Mouse (Mus musculus) ovary, postnatal 10 days (tissue): ENCODE results near the gene Rgl1.

Experiments used
- DNase-seq: peaks from one replicate; pipeline ENCODE4 v3.0.0; 2022; ENCODE audit warnings: low spot score

Rgl1 gene

DNA sequence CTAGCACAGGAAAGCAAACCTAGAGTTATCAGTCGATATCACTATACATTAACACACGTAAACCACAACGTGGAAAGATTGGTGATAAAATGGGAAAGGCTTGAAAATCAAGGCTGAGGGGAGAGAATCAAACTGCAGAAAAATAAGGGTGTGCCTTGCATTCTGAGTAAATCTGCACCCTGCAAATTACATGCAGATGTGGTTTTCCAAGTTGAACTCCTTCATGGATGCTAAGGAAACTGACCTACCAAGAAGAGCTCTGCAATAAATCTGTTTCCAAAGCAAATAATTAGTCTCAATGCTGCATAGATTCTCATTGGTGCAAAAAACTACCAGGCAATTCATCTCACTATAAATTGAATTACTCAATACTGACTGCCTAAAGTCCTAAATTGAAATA, 178.7 kb downstream of the Rgl1 start:
- DNase-seq, result no peak

DNA sequence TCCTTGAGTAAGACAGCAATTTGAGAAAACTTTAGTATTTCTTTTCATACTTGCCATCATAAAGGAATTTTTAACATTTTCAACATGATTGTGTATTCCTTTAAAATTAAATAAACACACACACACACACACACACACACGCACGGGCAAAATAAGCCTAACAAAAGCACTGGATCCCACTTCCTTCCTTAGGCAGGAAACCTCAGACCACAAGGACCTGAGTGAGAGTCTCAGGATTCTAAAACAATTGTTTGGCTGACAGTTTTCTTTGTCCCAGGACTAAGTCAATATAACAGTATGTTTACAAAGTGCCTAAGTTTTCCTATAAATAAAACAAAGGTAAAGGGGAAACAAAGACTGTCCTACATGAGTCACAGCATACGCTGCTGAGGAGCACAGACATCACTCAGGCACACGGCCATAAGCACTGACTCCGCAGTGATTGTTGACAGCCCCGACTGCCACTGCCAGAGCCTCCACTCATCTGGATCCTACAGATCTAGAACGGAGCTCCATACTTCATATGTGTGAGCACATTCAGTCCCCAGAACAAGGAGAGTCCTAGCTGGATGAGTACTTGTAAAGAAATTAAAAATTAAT, 180.7 kb downstream of the Rgl1 start:
- DNase-seq, result no peak

DNA sequence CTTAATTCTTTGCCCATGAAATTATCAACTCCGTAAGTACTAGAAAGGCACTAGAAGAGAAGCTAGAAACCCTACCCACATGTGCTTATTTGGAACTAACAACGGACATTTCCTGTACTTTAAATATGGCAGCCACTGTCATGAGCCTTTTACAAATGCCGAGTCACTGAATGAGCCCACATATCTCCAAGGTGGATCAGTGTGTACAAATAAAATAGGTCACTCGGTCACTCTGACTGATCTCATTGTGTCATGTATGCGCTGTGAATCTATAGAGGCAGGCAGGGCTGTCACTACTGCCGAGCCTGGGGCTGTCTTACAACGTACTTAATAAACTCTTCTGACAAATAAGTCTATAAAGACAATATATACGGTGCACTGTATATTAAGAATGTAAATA, 181.2 kb downstream of the Rgl1 start:
- no peak for DNase-seq

DNA sequence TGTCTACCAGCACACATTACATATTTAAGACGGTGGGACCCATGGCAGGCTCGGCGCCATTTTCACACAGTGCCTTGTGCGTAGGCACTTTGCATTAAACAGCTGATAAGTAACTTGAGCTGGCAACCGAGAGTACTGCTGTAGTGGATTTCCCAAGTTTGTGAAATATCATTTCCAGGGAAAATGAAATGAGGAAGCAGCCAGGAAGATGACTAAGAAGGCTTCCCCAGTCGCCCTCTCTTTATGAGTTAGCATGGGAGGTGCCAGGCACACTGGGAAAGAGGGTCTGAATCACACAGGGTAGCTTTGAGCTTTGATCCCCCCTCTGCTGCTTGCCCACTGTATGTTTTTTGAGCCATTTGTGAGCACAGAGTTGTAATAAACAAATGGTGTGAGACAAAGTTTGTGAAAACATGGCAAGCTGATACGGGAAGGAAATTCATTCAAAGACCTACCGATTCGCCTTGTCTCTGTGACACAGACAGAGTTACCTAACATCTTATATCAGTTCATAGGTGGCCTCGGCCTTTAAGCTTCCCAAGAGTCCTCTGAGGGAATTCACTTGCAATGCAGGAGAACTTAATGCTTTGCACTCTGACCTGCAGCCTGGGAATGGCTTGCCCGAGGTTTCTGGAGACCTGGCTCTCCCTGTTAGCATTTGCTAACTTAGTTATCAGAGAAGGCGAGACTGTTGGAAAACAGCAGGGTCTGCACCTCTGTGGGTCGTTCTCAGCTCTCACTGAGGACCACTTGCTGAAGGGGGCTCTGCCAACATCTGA, 184.8 kb downstream of the Rgl1 start:
- DNase-seq, result no peak

DNA sequence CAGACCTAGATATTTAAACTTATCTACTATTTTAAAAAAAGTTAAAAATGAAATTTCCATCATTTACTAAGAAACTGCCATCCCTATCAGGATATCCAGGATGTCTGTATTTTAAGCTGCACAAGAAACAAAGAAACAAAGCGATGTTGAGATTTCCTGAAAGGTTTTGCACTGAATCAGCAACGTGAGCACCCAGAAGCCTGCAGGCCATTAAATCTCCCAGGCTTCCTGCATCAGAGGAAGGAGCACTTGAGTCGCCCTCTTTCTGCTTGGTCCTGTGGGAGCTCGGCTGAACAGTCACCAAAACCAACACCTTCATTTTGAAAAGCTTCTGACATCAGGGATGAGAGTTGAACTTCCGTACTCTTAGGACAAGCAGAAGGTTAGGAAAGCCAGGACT, 187.2 kb downstream of the Rgl1 start:
- DNase-seq, result no peak

DNA sequence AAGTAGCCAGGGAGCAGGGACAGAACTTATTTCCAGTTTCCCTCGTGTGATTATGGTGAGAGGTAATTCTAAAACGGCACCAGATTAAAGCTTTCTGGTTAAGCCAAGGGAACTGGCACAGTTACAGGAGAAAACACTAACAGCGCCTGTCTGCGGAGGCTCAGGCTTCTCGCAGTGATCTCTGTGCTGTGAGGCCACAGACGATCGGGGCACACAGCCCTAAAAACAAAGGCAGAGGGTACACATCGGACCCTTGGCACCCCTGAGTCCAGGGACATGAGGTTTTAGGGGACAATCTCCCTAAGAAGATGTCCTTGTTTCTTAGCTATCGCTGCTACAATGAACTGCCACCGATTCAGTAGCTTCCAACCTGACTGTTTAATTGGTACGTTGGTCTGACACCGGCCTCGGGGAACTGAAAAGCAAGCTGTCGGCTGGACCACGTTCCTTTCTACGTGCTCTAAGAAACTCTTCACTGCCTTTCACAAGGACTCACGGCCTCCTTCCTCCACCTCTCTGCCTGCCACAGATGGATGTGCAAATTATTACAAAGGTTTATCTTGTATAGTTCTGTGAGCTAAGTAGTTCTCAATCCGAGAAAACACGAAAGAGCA, 187.9 kb downstream of the Rgl1 start:
- DNase-seq, result no peak

DNA sequence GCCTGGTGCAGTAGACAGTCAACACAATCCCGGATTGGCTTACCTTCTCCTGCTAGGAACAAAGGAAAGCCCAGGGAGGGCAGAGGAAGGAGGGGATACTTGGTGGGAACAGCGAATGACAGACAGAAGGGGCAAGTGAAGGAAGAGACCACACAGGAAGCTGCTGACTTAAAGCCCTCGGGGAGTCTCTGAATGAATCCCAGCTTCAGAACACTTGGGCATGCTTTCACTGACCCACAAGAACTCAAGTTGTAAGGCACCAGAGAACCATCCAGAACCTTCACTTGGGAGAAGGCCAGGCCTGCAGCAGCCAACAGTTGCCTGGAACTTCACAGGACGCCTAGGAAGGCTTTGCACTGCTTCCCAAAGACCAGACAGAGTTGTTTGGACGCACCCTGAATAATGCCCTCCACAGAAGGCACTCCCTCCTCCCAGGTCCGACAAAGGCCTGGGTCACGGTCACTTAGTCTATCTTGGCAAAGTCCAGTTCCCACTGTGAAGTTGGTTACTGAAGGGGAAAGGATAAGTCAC, 189.5 kb downstream of the Rgl1 start:
- no peak for DNase-seq

DNA sequence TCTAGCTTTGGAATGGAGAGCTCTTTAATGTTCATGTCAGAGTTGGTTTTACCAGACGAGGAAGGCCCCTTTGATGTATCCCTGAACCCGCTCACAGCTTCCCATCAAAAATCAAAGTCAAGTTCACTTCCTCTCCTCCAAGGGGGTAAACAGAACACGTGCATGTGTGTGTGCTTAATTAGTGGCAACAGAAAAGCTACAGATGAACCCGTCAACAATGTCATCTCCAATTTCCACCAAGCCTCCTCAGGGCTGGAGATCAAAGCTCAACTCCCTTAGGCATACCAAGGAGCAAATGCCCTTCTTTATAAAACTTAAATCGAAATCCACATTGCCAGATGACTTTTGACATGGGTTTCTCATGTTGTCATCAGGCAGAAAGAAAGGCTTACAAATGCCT, 191.1 kb downstream of the Rgl1 start:
- no peak for DNase-seq

DNA sequence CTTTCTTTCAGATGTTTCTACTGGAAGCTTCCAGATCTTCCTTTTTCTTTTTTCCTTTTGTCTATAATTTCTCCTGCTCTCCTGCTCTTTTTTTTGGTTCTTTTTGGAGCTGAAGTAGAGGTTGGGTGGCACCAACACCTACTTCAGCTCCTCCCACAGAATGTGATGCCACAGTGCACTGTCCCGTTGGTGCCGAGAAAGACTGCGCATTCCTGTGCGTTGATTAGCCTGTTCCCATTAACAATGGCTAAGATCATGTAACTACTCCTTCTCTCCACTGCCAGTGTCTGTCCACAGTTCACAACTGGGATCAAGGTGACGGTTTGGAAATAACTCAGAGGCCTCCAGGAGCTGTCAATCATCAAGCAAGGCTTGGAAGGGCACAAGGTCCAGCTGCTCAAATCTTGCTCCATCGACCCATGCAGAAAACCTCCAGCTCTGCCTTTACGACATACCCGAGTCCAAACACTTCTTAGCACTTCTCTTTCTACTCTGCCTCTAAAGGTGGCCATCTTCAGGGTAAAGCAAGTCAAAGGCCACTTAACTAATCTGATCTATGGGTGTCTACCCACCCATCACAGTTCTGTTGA, 192.6 kb downstream of the Rgl1 start:
- no peak for DNase-seq

DNA sequence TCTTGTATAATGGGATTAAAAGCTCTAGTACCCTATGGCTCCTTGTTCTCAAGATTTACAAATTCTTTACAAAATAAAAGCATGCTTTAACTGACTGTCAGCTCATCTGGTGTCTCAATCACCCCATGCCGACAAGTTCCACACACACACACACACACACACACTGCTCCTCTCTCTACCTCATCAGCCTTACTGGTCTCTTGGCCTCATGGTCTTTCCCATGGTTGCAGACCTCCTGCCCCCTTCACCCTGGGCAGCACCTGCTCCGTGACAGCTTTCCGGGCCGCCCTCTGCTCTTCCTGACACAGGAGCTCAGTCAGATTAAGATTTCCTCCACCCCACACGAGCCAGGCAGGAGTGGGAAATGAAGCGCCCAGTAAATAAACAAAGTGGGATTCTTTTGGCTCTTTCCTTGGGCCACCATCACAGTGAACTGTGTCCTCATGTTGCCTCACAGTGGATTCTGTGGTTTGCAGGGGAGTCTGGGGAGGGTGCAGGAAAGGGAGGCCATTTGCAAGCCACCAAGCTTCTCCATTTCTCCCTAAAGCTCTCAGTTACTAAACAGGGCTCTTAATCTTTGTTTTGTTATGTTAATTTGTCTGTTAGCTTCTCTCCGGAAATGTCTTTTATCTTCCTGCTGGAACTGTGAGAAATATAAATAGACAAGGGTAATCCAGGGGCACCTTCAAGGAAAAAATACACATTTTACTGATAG, 193.2 kb downstream of the Rgl1 start:
- DNase-seq, result no peak

DNA sequence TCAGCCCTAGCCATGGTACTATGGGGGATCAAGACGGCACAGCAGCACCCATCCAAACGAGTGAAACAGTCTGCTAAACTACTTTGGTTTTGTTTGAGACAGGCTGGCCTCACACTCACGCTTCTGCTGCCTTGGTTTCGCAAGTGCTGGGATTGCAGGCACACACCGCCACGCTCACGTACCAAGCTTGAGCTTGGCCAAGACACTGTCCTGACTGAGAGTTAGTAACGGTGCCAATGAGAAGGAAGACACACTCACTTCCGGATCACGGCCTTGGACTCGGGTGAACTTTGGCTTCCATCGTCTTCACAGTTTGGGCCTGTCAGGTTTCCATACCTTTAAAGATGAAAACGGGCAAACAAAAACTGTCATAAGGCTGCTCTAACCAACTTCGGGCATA, 194.8 kb downstream of the Rgl1 start:
- DNase-seq, result no peak

DNA sequence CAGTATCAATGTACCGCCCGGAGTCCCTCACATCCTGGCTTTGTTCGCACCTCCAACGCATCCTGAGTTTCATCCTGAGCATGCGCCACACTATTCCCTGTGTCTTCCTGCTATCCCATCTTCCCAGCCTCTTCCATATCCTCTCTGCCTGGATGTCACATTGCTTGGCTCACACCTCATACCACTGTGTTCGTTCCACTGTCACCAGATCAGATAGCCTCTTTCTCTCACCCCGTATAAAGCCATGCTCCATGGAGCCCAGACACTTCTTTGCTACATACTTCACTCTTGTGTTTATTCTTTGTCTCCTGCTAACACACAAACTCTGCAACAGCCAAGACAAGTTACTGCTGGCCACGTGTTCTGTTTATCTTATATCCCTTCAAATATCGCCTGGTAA, 195.5 kb downstream of the Rgl1 start:
- no peak for DNase-seq

DNA sequence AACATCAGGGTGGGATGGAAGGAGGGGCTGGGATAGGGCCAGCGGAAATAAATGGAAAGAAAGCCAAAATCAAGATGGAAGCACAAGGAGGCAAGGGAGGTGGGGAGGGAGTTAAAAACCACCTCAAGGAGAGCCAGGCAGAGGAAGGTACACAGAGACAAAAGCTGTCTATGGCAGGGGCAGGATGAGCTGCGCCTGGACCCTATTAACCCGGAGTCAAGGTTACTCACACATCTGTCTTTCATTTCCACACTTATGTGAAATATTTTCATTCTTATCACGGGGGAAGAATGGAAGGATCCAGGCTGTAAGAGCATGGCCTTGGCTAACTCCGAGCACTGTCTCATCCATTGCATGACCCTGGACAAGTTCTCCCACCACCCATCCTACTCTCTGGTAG, 202.9 kb downstream of the Rgl1 start:
- no peak for DNase-seq

DNA sequence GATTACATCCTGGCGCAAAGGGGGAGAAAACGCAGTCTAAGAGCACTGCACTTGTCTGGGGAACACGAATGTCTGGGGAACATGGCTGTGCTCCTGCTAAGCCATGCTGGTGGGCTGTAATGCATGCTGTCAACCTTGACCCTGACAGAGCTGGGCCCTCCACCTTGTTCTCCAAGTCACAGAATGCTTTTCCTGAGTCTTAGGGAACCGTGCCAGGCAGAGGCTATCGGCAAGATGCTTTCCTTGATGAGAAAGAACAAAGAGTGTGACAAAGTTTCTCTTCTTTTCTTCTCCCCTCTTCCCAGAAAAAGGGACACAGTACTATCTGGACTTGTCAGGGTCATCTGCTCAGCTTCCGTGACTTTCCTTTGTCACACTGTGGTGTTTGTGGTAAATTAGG, 203.3 kb downstream of the Rgl1 start:
- no peak for DNase-seq

DNA sequence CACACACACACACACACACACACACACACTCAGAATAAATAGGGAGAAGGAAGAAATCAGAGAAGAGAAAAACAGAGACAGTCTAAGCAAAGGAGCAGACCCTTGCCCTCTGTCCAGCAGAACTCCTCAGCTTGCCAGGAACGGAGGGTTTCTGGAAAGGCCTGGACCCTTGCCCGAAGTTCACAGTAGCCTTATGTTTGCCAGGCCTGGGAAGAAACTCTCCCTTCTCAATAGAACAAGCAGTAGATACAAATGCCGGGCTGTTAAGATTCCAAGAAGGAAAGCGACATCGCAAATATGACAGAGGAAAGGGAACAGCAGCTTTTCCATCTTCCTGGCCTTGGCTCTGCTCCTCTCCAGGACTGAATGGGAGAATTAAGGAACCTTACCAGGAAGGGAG, 205.7 kb downstream of the Rgl1 start:
- no peak for DNase-seq

DNA sequence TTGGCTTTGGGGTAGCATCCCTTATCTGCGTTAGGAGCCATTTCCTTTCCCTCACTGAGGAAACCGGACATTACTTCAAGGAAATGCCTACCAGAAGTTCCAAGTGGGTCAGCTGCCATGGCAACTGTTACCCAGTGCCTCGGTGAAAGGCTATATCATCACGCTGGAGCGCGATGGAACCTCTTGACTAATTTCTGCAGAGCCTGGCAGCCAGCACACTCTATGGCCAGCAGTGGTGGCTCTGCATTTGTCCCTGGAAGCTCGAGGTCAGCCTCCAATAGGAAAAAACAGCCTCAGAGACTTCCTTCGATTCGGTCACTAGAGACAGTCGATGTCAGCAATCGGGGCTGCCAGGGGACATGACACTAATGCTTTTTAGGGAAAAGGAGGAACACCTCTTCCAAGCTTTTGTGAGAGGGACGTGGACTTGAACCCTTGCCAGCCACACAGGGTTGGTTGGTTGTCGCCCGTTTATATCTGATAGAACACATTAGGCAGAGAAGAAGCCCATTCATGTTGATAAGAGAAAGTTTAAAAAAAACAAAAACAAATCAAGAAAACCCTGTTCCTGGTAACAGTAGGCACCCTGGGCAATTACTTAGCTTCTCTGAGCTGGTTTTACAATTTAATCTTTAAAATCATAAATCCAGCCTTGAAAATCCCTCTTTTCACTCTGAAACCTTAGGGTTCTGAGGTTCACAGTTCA, 209.4 kb downstream of the Rgl1 start:
- no peak for DNase-seq

DNA sequence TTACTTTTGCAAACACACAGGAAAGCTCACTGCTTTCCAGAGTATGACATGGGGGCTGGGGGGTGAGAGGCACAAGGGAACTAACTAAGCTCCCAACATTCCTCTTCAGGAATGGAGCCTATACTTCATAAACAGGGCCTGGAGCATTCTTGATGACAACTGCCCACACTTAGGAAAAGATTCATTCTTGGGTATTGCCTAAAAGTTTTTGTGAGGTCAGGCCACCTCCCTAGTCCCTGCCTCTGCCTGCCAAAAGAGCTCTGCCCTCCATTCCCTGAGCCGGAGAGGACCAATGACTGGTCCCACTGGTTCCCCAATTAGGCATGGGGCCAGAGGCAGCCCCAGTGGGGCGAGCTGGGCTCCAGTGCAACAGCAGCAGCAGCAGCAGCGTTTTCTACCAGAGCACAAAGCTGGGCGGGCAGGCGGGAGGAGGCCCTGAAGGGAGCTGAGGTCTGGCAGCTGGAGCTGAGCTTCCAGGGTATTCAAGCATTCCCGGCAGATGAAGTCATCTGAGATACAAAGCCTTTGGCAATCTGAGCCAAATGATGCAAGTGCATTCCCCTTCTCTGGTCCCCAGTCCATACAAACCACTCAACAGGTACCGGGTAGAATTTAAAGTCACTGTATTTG, 210.1 kb downstream of the Rgl1 start:
- peak; percentile 18 for DNase-seq

DNA sequence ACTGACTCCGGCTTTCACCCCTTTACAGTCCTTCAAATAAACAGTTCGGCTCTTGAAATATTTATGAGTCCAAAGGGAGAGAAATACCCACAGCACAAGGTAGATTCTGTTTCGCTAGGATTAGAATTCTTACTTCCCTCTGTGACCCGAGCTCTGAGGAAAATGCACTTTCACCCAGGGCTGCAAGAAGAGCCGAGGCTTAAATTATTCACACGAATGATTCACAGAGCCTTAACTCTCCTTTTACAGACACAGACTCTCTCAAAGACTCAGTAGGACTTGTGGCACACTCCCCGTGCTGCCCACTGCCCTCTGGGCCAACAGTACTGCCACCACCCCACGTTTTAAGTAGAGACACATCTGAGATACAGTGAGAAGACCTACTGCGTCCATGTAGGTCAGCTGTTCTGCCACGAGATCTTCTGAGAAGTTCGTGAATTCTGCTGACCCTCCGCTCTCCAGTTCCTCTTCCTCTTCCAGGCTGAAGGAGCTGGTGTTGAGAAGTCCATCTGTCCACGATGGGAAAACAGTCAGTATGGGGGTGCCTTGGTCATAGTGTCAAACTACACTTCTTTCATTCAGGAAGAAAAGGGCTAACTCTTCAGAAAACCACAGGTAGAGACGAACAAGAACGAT, 212.1 kb downstream of the Rgl1 start:
- no peak for DNase-seq

DNA sequence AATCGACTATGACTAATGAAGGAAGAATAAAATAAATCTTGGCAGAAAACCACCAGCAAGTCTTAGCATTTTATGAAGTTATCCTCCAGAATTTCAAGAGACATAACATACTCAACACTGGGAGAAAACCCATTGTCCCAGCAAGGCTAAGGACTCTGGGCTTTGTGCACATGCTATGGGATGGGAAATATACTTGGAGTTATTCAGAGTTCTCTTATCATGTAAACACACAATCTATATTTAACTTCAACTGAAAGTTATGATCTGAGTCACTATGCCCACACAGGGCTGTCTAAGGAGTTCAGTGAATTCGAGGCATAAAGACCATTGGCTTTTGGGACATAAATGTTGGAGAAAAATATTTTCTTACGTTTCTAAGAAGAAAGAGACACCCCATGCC, 215.2 kb downstream of the Rgl1 start:
- DNase-seq, result no peak

DNA sequence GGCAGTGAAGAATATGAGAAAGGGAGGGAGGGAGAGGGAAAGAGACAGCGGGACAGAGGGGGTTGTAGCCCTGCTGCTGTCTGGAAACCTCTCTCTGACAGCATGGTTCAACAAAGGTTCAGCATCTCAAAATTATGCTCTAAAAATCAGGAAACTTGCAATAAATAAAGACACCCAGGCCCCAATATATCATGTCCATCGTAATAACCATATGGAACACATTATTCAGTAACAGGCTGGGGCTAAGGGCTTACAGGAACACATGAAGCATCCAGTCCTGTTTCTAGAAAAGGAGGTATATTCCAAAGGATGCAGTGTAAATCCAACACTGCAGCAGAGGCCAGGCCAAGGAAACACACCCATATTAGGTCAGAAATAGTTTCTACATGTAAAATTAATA, 215.6 kb downstream of the Rgl1 start:
- DNase-seq, result no peak
